ENCODE assay signal across 11 mouse cellular contexts in genomic region chr5:143050273-143050672, GRCm38 (mm10).
DNase-seq lines count a peak whose midpoint lies in the region; ATAC-seq and TF ChIP-seq lines count a peak whose summit lies in the region.
"Had no signal": no experiment of that assay in that cellular context is flagged by ENCODE, and none has a peak within 500 bp of the region (broad histone marks: within the 10 kb centered on the region; RNA-seq: fewer than 3 reads in every experiment).

No protein-coding gene starts in this region.

- H3K36me3 ChIP-seq in kidney, embryonic 16.5 days (ENCODE audit: insufficient read depth, low read length) = peaks cover 12% of the 10 kb centered on the region
- no peaks in the 10 kb centered on the region for H3K36me3 ChIP-seq in hindbrain, embryonic 16.5 days (ENCODE audit: control insufficient read depth, insufficient read depth, low read length)
- H3K36me3 ChIP-seq in myocyte (ENCODE audit: control insufficient read depth, insufficient read depth) = no peaks in the 10 kb centered on the region

- H3K9me3 ChIP-seq in kidney, embryonic 16.5 days (ENCODE audit: low read length) = no peaks in the 10 kb centered on the region
- H3K9me3 ChIP-seq in hindbrain, embryonic 16.5 days (ENCODE audit: control insufficient read depth, low read length) = no peaks in the 10 kb centered on the region

- WGBS in kidney, embryonic 16.5 days = 81% methylated on average over 5 of the region's 5 CpGs
- 66% methylated on average over 5 of the region's 5 CpGs for WGBS in hindbrain, embryonic 16.5 days

- no peaks in the 10 kb centered on the region for H3K79me2 ChIP-seq in myocyte (ENCODE audit: control insufficient read depth, insufficient read depth)

- no peak overlapping the region for H3K4me3 ChIP-seq in kidney, embryonic 16.5 days (ENCODE audit: low read length)
- H3K4me3 ChIP-seq in hindbrain, embryonic 16.5 days (ENCODE audit: low read length) = no peak overlapping the region
- no peak overlapping the region for H3K4me3 ChIP-seq in myocyte
- H3K4me3 ChIP-seq: erythroblast, embryonic 14.5 days had no signal

- DNase-seq in kidney, adult 11 months = no peak
- DNase-seq in left cerebral cortex, adult 18-20 months (ENCODE audit: low spot score in 2 of 2) = no peak
- DNase-seq in layer of hippocampus, adult 9-10 months (ENCODE audit: low spot score) = no peak
- DNase-seq in gastrocnemius, adult 18-20 months (ENCODE audit: low spot score) = no peak
- DNase-seq: lung, adult 2 months; thymus, postnatal 25 days had no signal

- H3ac ChIP-seq in myocyte (ENCODE audit: control insufficient read depth, insufficient read length) = no peak overlapping the region

- H3K4me1 ChIP-seq in kidney, embryonic 16.5 days (ENCODE audit: insufficient read depth, low read length) = peaks cover 12% of the 10 kb centered on the region; the same call in 1 of the 2 replicates
- H3K4me1 ChIP-seq in hindbrain, embryonic 16.5 days (ENCODE audit: control insufficient read depth, insufficient read depth, low read depth, low read length) = peaks cover 31% of the 10 kb centered on the region

- no peak for TF ChIP-seq POLR2A in myocyte (IDR thresholded peaks at IDR 0.05; ENCODE audit: insufficient read length, low read depth)

- ATAC-seq in kidney, embryonic 16.5 days (ENCODE audit: low FRiP score, low TSS enrichment) = no peak
- ATAC-seq in common myeloid progenitor, adult 5-6 weeks (replicated peaks; ENCODE audit: low read depth, poor library complexity, severe bottlenecking) = peak; percentile 43
- ATAC-seq in hindbrain, embryonic 16.5 days = no peak

- no peak overlapping the region for H3K4me2 ChIP-seq in kidney, embryonic 16.5 days (replicated peaks; ENCODE audit: low read depth, low read length)
- no peak overlapping the region for H3K4me2 ChIP-seq in hindbrain, embryonic 16.5 days (ENCODE audit: low read length)
- peak overlapping the region; percentile 46 for H3K4me2 ChIP-seq in myocyte (ENCODE audit: low read depth)

- H3K27me3 ChIP-seq in kidney, embryonic 16.5 days (ENCODE audit: insufficient read depth, low read length) = no peaks in the 10 kb centered on the region
- no peaks in the 10 kb centered on the region for H3K27me3 ChIP-seq in hindbrain, embryonic 16.5 days (replicated peaks; ENCODE audit: control insufficient read depth, insufficient read depth, low read length)
- no peaks in the 10 kb centered on the region for H3K27me3 ChIP-seq in myocyte (ENCODE audit: control insufficient read depth, insufficient read depth, insufficient read length)

- H3K9ac ChIP-seq in kidney, embryonic 16.5 days (replicated peaks; ENCODE audit: low read length) = no peak overlapping the region
- H3K9ac ChIP-seq in hindbrain, embryonic 16.5 days (ENCODE audit: low read depth, low read length) = no peak overlapping the region

- H3K27ac ChIP-seq in kidney, embryonic 16.5 days (ENCODE audit: low read length) = peak overlapping the region; percentile 7; the same call in 1 of the 2 replicates
- peak overlapping the region; percentile 9; the same call in 1 of the 2 replicates for H3K27ac ChIP-seq in hindbrain, embryonic 16.5 days (ENCODE audit: low read depth, low read length)

TF ChIP-seq in myocyte, 11 proteins besides CTCF, POLR2A, EP300 and RAD21:
- TF ChIP-seq MYOD1 (IDR thresholded peaks at IDR 0.05; ENCODE audit: control insufficient read depth in 1 of 3, insufficient read length in 2 of 3, low read depth in 2 of 3) = no peak
- TF ChIP-seq CEBPB (IDR thresholded peaks at IDR 0.05; ENCODE audit: insufficient read depth, poor library complexity, severe bottlenecking) = no peak
- no peak for TF ChIP-seq USF1 (IDR thresholded peaks at IDR 0.05; ENCODE audit: low read depth)
- TF ChIP-seq MAX (IDR thresholded peaks at IDR 0.05; ENCODE audit: low read depth) = no peak
- no peak for TF ChIP-seq E2F4 (IDR thresholded peaks at IDR 0.05; ENCODE audit: insufficient read depth)
- TF ChIP-seq POLR2AphosphoS2 (IDR thresholded peaks at IDR 0.05; ENCODE audit: insufficient read length, low read depth) = no peak
- TF ChIP-seq MYOG (IDR thresholded peaks at IDR 0.05; ENCODE audit: control insufficient read depth in 1 of 3, insufficient read depth in 1 of 3, insufficient read length in 2 of 3, low read depth in 2 of 3) = no peak
- TF ChIP-seq TCF12 (IDR thresholded peaks at IDR 0.05; ENCODE audit: insufficient read depth, poor library complexity, severe bottlenecking) = no peak
- TF ChIP-seq TCF3 (IDR thresholded peaks at IDR 0.05; ENCODE audit: insufficient read length, low read depth) = no peak
- TF ChIP-seq REST (IDR thresholded peaks at IDR 0.05; ENCODE audit: insufficient read depth, insufficient read length) = no peak
- TF ChIP-seq SRF (IDR thresholded peaks at IDR 0.05; ENCODE audit: control insufficient read depth, insufficient read length, low read depth) = no peak
TF ChIP-seq in myocyte: peak in this region for 0.
